Mouse (Mus musculus): Measurements from ENCODE around the gene Gm26566. TPM values are rescaled to one million over a fixed set of nuclear protein-coding genes. Genes with fewer than 3 reads are reported as not detected.

The Gm26566 gene
- polyA plus RNA-seq, 1 experiment from 2014 or later, result 0.81 TPM

DNA sequence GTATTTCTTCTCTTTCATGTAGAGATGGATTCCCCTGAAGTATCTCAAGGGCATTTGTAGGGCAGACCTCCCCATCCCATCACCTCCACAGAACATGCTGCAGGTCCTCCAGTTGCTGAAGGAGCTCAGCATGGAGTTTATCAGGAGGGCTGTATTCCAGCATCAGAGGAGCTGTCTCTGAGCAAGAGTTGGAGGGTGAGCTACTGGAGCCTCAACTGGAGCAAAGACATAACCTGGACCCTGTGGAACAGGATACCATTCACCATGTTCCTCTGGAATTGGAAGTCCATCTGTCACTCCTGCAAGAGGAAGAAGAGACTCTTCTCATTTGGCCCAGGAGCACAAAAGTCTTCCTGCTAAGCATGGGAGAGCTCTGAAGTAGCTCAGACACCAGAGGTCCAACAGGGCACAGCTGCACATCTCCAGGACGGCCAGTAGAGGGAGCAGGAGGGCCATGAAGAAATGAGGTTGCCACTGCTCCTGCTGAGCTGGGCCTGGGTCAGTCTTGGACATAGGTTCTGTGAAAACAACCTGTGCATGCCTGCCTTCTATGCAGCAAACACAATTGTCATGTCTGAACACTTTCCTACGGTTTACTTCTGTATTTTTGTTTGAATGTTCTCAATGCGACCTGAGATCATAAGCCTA lies 25.2 kb upstream of the Gm26566 start:
- DNase-seq (ENCODE audit: low spot score), result peak; percentile 89
- no peaks in the 10 kb centered on the region for H3K4me1 ChIP-seq (ENCODE audit: control insufficient read depth, insufficient read depth, low read length)
- H3K4me3 ChIP-seq (ENCODE audit: low read depth, low read length), result no peak overlapping the region
- H3K27ac ChIP-seq (replicated peaks; ENCODE audit: low read depth, low read length), result no peak overlapping the region
- peak; percentile 85 for ATAC-seq (ENCODE audit: insufficient number of reproducible peaks, low FRiP score, low TSS enrichment, low read depth)
- no peak overlapping the region for H3K9ac ChIP-seq (ENCODE audit: low read length)
- no peaks in the 10 kb centered on the region for H3K36me3 ChIP-seq (ENCODE audit: control insufficient read depth, insufficient read depth, low read length)
- no peaks in the 10 kb centered on the region for H3K9me3 ChIP-seq (ENCODE audit: control insufficient read depth, low read length)
- no peaks in the 10 kb centered on the region for H3K27me3 ChIP-seq (ENCODE audit: control insufficient read depth, insufficient read depth, low read length)
- no peak overlapping the region for H3K4me2 ChIP-seq (ENCODE audit: low read depth, severe bottlenecking)
- WGBS, result 29% methylated on average over 3 of the region's 3 CpGs

DNA sequence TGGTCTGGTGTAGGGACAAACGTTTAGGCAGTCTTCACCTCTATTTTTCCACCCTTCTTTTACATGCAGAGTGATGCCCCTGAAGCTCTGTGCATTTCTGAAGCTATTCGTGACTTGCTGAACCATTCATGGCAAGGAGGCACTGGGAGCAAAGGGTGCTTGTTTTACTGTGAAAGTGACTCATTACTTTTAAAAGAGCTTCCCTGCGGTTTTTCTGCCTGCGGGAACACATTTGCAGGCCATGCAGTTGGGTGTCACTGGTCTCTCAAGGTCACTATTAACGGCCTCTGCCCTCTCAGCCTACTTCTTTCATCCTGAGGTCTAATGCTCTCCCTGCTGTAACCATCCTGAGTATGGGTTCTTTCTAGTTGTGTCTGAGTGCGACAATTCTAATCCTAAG lies 24.5 kb upstream of the Gm26566 start:
- no peaks in the 10 kb centered on the region for H3K4me1 ChIP-seq (ENCODE audit: control insufficient read depth, insufficient read depth, low read length)
- 51% methylated on average over 6 of the region's 6 CpGs for WGBS
- H3K27ac ChIP-seq (replicated peaks; ENCODE audit: low read depth, low read length), result no peak overlapping the region
- DNase-seq (ENCODE audit: low spot score), result no peak
- no peaks in the 10 kb centered on the region for H3K27me3 ChIP-seq (ENCODE audit: control insufficient read depth, insufficient read depth, low read length)
- H3K9me3 ChIP-seq (ENCODE audit: control insufficient read depth, low read length), result no peaks in the 10 kb centered on the region
- no peak overlapping the region for H3K4me3 ChIP-seq (ENCODE audit: low read depth, low read length)
- H3K36me3 ChIP-seq (ENCODE audit: control insufficient read depth, insufficient read depth, low read length), result no peaks in the 10 kb centered on the region
- H3K4me2 ChIP-seq (ENCODE audit: low read depth, severe bottlenecking), result no peak overlapping the region
- H3K9ac ChIP-seq (ENCODE audit: low read length), result no peak overlapping the region
- no peak for ATAC-seq (ENCODE audit: insufficient number of reproducible peaks, low FRiP score, low TSS enrichment, low read depth)

DNA sequence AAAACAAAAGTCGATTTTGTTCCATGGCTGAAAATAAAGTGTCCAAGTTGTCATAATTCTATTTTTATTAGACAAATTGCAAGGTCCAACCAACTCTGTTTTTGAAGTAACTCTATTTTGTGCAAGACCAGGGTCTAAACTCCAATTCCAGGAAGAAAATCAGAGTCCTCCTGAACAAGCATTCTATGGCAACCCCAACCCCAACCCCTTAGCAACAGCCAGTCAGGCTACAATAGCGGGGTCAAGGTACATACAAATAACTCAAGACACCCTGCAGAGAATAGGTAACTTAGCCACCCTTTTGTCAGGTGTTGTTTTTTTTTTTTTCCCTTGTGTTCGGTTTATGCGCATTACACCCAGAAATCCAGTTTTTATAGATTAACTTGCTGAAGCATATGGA lies 23.9 kb upstream of the Gm26566 start:
- ATAC-seq (ENCODE audit: insufficient number of reproducible peaks, low FRiP score, low TSS enrichment, low read depth) (no peak), DNase-seq (ENCODE audit: low spot score) (no peak)
- H3K9me3 ChIP-seq (ENCODE audit: control insufficient read depth, low read length), result no peaks in the 10 kb centered on the region
- H3K9ac ChIP-seq (ENCODE audit: low read length), result no peak overlapping the region
- H3K36me3 ChIP-seq (ENCODE audit: control insufficient read depth, insufficient read depth, low read length), result no peaks in the 10 kb centered on the region
- H3K27me3 ChIP-seq (ENCODE audit: control insufficient read depth, insufficient read depth, low read length), result no peaks in the 10 kb centered on the region
- no peaks in the 10 kb centered on the region for H3K4me1 ChIP-seq (ENCODE audit: control insufficient read depth, insufficient read depth, low read length)
- no peak overlapping the region for H3K4me2 ChIP-seq (ENCODE audit: low read depth, severe bottlenecking)
- no peak overlapping the region for H3K27ac ChIP-seq (replicated peaks; ENCODE audit: low read depth, low read length)
- H3K4me3 ChIP-seq (ENCODE audit: low read depth, low read length), result no peak overlapping the region
- 80% methylated on average over 4 of the region's 4 CpGs for WGBS

DNA sequence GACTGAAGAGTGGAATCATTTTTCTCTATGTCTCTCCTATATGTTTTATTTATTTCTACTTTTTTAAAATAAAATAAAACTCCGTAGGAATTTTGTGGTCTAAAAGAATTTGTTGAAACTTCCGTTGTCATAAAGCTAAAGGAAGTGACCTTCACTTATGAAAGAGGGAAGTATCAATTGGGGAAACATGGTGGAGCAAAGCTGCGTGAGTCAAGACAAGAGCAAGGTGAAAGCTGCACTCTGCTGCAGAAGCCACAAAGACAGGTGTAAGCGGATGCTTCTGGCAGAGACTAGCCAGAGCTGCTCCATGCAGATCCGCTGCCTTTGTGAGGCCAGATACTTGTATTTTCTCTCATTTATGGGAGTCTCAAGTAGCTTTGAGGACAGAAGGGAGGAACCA lies 22.8 kb upstream of the Gm26566 start:
- Histone ChIP-seq H3K4me2 (ENCODE audit: low read depth, severe bottlenecking) (no peak overlapping the region), H3K27ac (replicated peaks; ENCODE audit: low read depth, low read length) (no peak overlapping the region), H3K4me3 (ENCODE audit: low read depth, low read length) (no peak overlapping the region), H3K4me1 (ENCODE audit: control insufficient read depth, insufficient read depth, low read length) (no peaks in the 10 kb centered on the region), H3K36me3 (ENCODE audit: control insufficient read depth, insufficient read depth, low read length) (no peaks in the 10 kb centered on the region), H3K27me3 (ENCODE audit: control insufficient read depth, insufficient read depth, low read length) (no peaks in the 10 kb centered on the region), H3K9ac (ENCODE audit: low read length) (no peak overlapping the region), H3K9me3 (ENCODE audit: control insufficient read depth, low read length) (no peaks in the 10 kb centered on the region)
- WGBS, result 72% methylated on average over 5 of the region's 5 CpGs
- ATAC-seq (ENCODE audit: insufficient number of reproducible peaks, low FRiP score, low TSS enrichment, low read depth) (no peak), DNase-seq (ENCODE audit: low spot score) (no peak)

DNA sequence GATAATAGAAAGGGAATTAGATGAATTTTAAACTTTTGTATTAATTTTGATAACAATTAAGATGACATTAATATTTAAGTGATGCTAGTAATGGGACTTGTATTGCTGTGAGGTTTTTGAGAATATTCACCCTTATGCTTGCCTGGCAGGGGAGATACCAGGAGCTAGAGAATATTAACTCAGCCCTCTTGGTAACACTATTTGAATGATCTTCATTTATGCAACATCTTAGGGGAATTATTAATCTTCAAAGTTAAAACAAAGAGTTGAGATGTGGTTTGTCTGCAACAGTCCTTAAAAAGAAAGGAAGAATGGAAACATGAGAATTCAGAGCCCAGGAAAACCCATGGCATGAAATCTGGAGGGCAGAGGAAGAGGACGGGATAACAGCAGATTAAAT lies 22.3 kb upstream of the Gm26566 start:
- WGBS, result 83% methylated on average over 1 of the region's 1 CpGs

DNA sequence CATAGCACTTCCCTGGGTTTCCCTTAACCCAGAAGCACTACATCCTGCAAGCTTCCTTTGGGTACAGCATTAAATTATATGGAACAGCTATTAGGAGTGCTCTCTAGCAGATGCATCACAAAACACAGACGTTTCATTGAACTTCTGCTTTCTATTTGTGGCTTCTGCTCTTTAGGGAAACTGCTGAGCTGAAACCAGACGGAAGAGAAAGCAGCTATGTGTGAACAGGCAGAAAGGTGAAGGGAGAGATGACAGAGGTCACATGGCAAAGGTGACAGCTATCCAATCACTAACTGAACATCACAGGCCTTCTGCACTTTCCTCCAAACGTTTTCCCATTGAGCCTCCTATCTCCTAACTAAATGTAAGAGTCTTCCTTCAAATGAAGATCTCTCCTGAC lies 15.7 kb upstream of the Gm26566 start:
- Histone ChIP-seq H3K9me3 (ENCODE audit: control insufficient read depth, low read length) (no peaks in the 10 kb centered on the region), H3K4me1 (ENCODE audit: control insufficient read depth, insufficient read depth, low read length) (no peaks in the 10 kb centered on the region), H3K36me3 (ENCODE audit: control insufficient read depth, insufficient read depth, low read length) (no peaks in the 10 kb centered on the region), H3K4me3 (ENCODE audit: low read depth, low read length) (no peak overlapping the region), H3K27ac (replicated peaks; ENCODE audit: low read depth, low read length) (no peak overlapping the region), H3K27me3 (ENCODE audit: control insufficient read depth, insufficient read depth, low read length) (no peaks in the 10 kb centered on the region), H3K9ac (ENCODE audit: low read length) (no peak overlapping the region), H3K4me2 (ENCODE audit: low read depth, severe bottlenecking) (no peak overlapping the region)
- WGBS, result 26% methylated on average over 3 of the region's 3 CpGs
- DNase-seq (ENCODE audit: low spot score) (no peak), ATAC-seq (ENCODE audit: insufficient number of reproducible peaks, low FRiP score, low TSS enrichment, low read depth) (no peak)

More for the DNA sequence above, 22.3 kb upstream of the Gm26566 start:
- no peaks in the 10 kb centered on the region for H3K36me3 ChIP-seq (ENCODE audit: control insufficient read depth, insufficient read depth, low read length)
- no peak overlapping the region for H3K27ac ChIP-seq (replicated peaks; ENCODE audit: low read depth, low read length)
- H3K4me2 ChIP-seq (ENCODE audit: low read depth, severe bottlenecking), result no peak overlapping the region
- no peak overlapping the region for H3K9ac ChIP-seq (ENCODE audit: low read length)
- ATAC-seq (ENCODE audit: insufficient number of reproducible peaks, low FRiP score, low TSS enrichment, low read depth) (no peak), DNase-seq (ENCODE audit: low spot score) (no peak)
- H3K4me1 ChIP-seq (ENCODE audit: control insufficient read depth, insufficient read depth, low read length), result no peaks in the 10 kb centered on the region
- no peak overlapping the region for H3K4me3 ChIP-seq (ENCODE audit: low read depth, low read length)
- no peaks in the 10 kb centered on the region for H3K9me3 ChIP-seq (ENCODE audit: control insufficient read depth, low read length)
- H3K27me3 ChIP-seq (ENCODE audit: control insufficient read depth, insufficient read depth, low read length), result no peaks in the 10 kb centered on the region

DNA sequence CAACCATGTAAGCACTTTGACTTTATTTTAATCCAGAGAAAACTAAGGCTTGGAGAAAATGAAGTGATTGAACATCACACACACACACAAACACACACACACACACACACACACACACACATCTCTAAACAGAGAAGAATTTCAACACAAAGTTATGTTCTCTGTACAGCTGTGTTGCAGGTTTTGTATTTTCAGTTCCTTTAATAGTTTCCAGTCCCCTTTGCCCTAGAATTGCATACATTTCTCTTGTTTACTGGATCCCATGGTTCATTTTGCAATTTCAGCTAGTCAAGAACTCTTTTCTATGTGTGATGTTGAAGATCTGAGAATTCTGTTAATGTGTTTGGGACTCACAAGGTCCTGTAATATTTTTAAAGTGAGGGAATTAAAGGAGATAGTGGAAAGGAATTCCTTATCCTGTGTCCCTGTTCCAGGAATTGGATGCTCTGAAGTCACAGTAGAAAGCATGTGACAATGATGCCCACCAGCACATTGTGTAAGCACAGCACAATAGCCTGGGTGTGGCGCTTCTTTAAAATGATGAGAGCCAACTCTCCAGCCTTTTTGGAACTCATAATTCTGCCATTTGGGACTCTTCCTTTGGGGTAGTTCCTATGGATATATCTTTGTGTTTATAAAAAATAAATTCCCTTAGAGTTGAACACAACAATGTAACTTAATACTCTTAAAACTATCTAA lies 14.3 kb upstream of the Gm26566 start:
- Histone ChIP-seq H3K4me2 (ENCODE audit: low read depth, severe bottlenecking) (no peak overlapping the region), H3K4me3 (ENCODE audit: low read depth, low read length) (no peak overlapping the region), H3K27me3 (ENCODE audit: control insufficient read depth, insufficient read depth, low read length) (no peaks in the 10 kb centered on the region), H3K9ac (ENCODE audit: low read length) (no peak overlapping the region), H3K4me1 (ENCODE audit: control insufficient read depth, insufficient read depth, low read length) (no peaks in the 10 kb centered on the region), H3K36me3 (ENCODE audit: control insufficient read depth, insufficient read depth, low read length) (no peaks in the 10 kb centered on the region), H3K27ac (replicated peaks; ENCODE audit: low read depth, low read length) (no peak overlapping the region), H3K9me3 (ENCODE audit: control insufficient read depth, low read length) (no peaks in the 10 kb centered on the region)
- 95% methylated on average over 1 of the region's 1 CpGs for WGBS
- DNase-seq (ENCODE audit: low spot score) (no peak), ATAC-seq (ENCODE audit: insufficient number of reproducible peaks, low FRiP score, low TSS enrichment, low read depth) (no peak)

DNA sequence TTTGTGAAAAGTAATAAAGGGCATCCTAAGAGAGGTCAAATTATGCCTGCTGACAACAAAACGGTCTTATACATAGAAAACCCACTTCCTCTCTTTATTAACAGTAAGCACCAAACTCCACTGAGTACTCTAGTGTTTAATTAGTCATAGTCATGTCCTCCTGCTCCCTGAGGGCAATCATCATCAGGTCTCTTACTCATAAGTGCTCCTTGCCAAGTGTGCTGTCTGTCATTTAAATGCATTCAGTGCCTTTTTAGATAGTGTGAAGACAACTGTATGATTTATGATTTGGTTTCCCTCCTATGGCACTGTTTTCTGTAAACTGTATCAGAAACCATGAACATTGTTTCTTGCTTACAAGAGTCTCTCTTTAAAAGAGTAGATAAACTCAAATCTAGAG lies 7.3 kb upstream of the Gm26566 start:
- H3K36me3 ChIP-seq (ENCODE audit: control insufficient read depth, insufficient read depth, low read length), result peaks cover 4% of the 10 kb centered on the region; the same call in 1 of the 2 replicates
- no peak overlapping the region for H3K4me2 ChIP-seq (ENCODE audit: low read depth, severe bottlenecking)
- 0 out of 2 replicates have a peak, but pooled peaks cover 2% of the 10 kb centered on the region for H3K9me3 ChIP-seq (ENCODE audit: control insufficient read depth, low read length)
- WGBS, result 85% methylated on average over 1 of the region's 1 CpGs
- no peak overlapping the region for H3K9ac ChIP-seq (ENCODE audit: low read length)
- H3K4me3 ChIP-seq (ENCODE audit: low read depth, low read length), result no peak overlapping the region
- H3K4me1 ChIP-seq (ENCODE audit: control insufficient read depth, insufficient read depth, low read length), result peaks cover 5% of the 10 kb centered on the region; the same call in 1 of the 2 replicates
- DNase-seq (ENCODE audit: low spot score), result no peak
- no peak for ATAC-seq (ENCODE audit: insufficient number of reproducible peaks, low FRiP score, low TSS enrichment, low read depth)
- no peaks in the 10 kb centered on the region for H3K27me3 ChIP-seq (ENCODE audit: control insufficient read depth, insufficient read depth, low read length)
- H3K27ac ChIP-seq (replicated peaks; ENCODE audit: low read depth, low read length), result no peak overlapping the region

All from limb, embryonic 11.5 days (tissue).